Mouse (Mus musculus) ES-E14 (cell line): ENCODE measurements at regions not wholly inside any gene's neighbourhood (a gene's known extent, or its start where the extent isn't known, plus 50 kb on each side); places are given as distances from the start of the nearest gene placed in this dataset.

Experiments used
- CHD2 ChIP-seq: IDR thresholded peaks from 2 replicates; pipeline ENCODE4 v1.6.1; 2014; ENCODE audit warnings: mild to moderate bottlenecking, low read depth, low read length, inconsistent platforms
- ZNF384 ChIP-seq: IDR thresholded peaks from 2 replicates; pipeline ENCODE4 v1.6.1; 2012; ENCODE audit warnings: low read depth, low read length, inconsistent platforms

- TF ChIP-seq CHD2 (no peak), ZNF384 (no peak)
Measured at GRCm38 (mm10) chr4:31052077-31052677, 911.7 kb upstream of the Map3k7 start.
